Mouse (Mus musculus) common myeloid progenitor, adult 5-6 weeks (primary cell): ENCODE data around the gene Wbp1. TPM values are rescaled to one million over a fixed set of nuclear protein-coding genes. Genes with fewer than 3 reads are reported as not detected.
"Not testable (repeated sequence)": the region's sequence is repeated elsewhere in the genome, so short reads cannot be mapped to it uniquely, and the experiment has no call there.

Experiments used
- ATAC-seq: replicated peaks from 2 replicates; pipeline ENCODE4 v1.8.0; 2016; ENCODE audit warnings: low read depth, mild to moderate bottlenecking, moderate TSS enrichment, inconsistent platforms; ENCODE audit not compliant: poor library complexity, severe bottlenecking
- total RNA-seq: library from RNA; stranded (forward); fragments of 200-1000, 187-1606 nt; gene quantifications from 2 replicates; pipeline ENCODE4 v1.2.3, GENCODE M21; 2017

Wbp1 gene
- total RNA-seq, result 70.1 and 85.3 TPM in 2 replicates

DNA sequence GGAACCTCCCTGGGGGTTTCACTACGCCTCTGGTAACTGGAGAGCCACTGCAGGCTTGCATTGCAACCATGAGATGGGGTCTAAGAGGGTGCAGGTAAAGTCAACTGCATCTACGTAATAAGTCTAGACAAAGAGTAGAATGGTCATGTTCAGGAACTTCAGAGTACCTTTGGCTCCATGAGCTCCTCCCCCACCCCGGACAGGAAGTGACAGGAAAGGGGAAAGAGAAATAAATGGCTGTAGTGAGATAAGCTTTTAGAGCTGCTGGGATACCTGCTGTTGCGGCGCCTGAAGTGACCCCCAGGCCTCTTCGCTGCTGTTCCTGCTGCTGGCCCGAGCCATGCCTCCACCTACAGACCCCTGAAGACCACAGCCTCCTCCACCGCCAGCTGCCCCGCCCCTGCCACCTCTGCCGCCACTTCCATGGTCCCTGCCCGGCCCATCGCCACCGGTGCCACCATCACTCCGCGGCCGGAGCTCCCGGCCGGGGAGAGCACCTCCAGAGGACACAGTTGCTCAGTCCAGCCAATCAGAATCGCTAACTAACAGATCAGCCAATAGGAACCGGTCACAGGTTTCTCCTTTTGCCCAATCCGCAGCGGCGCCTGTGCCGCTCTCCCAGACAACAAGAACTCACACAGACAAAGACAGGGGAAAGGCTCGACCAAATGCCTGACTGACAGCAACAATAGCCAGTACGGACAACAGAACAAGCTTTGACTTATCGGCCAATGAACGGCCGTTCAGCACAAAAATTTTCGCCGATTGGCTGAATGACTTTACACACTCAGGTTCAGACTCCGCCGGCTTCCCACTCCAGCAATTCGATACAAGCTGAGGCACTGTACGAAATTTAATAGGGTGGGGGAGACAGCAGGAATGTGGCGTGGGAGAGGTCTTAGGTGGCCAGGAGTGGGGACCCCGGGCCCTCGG, at the start of gene Wbp1:
Gene Wbp1 (minus strand): TSS at position 630 of the 933 bp plus-strand sequence.
- peak; percentile 82 for ATAC-seq

DNA sequence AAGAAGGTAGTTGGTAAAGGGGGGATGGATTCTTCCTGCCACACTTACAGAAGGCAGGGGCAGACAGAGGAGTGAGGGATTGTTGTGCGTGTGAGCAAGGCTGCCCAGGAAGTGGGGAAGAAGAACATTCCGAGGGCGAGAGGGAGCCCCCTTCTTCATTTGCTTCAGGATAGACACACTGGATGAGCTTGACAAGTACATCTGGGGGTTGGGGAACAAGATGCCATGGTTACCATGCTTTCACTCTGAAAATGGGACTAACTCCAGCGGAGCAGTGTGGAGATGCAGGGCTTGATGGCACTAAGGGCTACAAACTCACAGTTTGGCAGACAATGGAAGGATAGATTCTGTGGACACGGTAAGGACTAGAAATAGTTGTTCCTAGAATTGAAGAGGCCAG, 49.7 kb upstream of the Wbp1 start:
- ATAC-seq, result no peak

- ATAC-seq, result no peak
Observed at GRCm38 (mm10) chr6:83169872-83170271, 48.5 kb upstream of the Wbp1 start.

DNA sequence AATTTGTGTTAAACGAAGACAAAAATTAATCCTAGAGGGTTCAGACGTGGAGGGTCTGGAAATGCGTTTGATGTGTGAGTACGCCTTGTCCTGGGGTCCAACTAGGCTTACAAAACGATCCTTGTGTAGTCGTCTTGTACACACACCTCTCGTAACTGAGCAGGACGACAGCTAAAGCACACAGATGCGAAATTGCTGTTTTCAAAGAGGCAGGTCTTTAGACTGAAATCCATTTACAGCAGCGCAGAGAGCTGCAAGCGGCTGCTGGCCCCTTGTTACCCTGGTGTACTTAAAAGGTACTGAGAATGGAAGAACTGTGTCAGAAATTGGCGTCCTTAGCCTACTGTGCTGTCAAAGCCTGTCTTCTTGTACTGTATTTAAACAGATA, 44.9 kb upstream of the Wbp1 start:
- peak; percentile 35 for ATAC-seq

GRCm38 (mm10) chr6:83165607-83166242, 44.4 kb upstream of the Wbp1 start, which contains the start of gene Dctn1:
TSS of gene Dctn1 (plus strand) at chr6:83165920.
- peak; percentile 89 for ATAC-seq

DNA sequence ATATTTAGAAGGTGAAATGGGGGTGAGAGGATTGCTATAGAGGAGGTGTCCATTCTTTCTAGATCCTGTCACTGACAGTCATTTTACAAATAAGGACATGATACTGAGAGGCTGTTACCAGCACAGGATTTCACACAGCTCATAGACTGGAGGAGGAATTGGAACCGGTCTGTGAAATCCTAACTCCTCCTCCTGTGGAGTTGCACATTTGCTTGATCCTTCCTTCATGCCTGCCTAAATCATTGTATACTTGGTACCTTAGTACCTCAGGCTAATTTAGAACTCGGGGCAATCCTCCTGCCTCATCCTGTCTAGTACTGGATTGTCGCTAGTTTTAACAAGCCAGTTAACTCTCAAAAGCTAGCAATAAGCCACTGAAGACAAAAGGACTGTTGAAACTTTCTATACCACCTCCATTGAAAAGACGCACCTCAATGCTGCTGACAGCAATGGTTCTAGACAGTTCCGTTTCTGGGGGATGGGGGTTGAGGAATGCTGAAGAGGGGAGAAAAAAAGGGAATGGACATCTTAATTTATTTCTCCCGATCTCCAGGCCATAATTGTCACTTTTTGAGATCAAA, 43.8 kb upstream of the Wbp1 start:
- ATAC-seq, result peak; percentile 16

DNA sequence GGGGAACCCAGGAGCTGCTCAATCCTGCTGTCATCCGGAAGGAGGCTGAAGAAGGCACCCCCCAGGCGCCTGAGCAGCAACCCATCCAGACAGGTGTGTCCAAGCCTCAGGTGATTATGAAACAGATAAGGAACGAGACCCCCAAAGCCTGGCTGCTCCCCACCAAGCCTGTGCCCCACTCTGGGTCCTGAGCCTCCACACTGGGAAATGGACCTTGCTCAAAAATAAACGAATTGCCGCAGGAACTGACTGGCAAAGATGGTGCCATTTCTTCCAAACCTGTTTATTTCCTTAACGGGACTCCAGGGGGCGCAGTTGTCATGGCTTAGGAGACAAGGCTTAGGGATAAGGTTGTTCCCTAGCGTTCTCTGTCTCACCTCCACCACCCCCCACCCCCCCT, 41.3 kb upstream of the Wbp1 start:
- ATAC-seq, result 0 out of 2 replicates have a peak, but pooled peaks have one; percentile 9

GRCm38 (mm10) chr6:83161921-83162641, 40.7 kb upstream of the Wbp1 start:
- no peak for ATAC-seq

- no peak for ATAC-seq
Observed at GRCm38 (mm10) chr6:83161442-83161841, 40.1 kb upstream of the Wbp1 start.

DNA sequence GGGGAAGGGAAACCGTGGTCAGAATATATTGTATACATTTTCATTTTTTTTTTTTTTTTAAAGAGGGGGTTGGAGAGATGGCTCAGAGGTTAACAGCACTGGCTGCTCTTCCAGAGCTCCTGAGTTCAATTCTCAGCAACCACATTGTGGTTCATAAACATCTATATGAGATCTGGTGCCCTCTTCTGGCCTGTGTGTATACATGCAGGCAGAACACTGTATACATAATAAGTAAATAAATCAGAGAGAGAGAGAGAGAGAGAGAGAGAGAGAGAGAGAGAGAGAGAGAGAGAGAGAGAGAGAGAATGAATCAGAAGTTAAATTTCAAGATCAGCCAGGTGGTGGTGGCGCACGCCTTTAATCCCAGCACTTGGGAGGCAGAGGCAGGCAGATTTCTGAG, 38.1 kb upstream of the Wbp1 start:
- ATAC-seq, result not testable (repeated sequence)

- peak; percentile 77 for ATAC-seq
Observed at GRCm38 (mm10) chr6:83156259-83156684, 34.9 kb upstream of the Wbp1 start, which contains the start of the genes Wdr54 and 1700003E16Rik. TSS of gene Wdr54 (minus strand) at chr6:83156397. TSS of gene 1700003E16Rik (plus strand) at chr6:83156404.

DNA sequence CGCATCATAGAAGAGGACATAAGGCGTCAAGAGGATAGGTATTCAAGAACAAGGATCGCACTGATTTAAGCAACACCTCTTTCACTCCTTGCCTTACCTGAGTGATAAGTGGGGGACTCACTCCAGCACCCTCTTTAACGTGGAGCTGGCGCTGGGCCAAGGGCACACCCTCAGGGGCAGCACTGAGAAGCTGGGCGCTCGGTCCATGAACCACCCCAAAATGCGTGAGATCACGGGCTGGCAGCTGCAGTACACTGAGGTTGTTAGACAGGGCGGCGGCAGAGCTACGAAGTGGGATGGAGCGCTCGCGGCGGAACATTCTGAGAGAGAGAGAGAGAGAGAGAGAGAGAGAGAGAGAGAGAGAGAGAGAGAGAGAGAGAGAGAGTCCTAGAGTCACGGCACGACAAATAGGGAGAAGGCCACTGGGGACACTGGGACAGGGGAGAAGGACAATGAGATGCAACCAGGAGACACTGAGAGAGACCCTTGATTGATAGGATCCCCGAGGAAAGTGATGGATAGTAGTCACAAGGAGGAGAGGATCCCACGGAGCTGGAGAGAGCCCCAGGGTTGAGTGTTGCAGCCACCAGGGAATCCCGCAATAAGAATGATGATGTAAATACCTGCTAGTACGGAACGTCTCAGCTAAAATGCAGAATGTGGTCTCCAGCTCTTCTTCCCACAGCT, 34.3 kb upstream of the Wbp1 start:
- 0 out of 2 replicates have a peak, but pooled peaks have one; percentile 19 for ATAC-seq

- no peak for ATAC-seq
Observed at GRCm38 (mm10) chr6:83153485-83153884, 32.1 kb upstream of the Wbp1 start.

DNA sequence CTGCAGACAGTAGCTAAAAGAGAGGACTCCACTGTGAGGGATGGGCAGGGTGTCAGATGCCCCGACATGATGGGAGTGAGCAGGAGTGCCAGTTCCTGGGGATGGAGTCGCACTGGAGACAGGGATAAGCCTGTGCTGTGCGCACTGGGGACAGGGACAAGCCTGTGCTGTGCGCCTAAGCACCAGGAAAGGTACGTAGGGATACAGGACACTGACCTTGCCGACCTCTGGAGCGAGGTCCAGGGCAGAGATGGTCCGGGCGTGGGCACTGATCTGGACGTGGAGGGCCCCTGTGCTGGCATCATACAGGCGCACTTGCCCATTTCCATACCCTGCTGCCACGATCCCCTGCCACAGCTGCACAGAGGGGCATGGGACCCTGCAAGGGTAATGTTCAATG, 31.7 kb upstream of the Wbp1 start:
- no peak for ATAC-seq

GRCm38 (mm10) chr6:83151721-83152120, 30.4 kb upstream of the Wbp1 start:
- no peak for ATAC-seq

DNA sequence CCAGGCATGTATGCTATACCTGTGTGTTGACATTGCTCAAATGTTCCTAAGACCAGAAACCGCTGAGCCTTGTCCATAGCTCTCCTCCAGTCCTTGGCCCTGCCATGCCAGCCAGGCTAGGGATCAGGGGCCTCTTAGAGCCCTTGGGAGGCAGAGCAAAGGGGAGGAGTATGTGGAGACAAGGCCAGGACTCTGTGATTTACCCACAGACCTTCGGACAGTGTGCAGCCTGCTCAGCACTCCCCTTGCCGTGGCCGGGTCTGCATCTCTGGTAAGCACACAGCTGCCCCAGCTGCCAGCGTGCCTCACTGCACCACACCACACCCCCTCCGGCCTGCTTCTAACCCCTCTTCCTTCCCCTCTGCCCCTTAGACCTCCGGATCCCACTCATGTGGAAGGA, 25.9 kb upstream of the Wbp1 start:
- no peak for ATAC-seq

DNA sequence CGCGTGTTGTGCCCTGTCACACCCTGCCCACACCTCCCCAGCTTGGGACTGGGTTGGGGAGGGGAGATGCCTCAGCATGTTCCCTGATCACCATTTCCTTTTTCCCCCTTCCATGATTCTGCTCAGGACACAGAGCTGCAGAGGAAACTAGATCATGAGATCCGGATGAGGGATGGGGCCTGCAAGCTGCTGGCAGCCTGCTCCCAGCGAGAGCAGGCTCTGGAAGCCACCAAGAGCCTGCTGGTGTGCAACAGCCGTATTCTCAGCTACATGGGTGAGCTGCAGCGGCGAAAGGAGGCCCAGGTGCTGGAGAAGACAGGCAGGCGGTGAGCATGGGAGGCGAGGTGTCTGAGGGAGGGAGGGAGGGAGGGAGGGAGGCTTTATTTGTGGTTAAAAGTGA, 24.4 kb upstream of the Wbp1 start:
- no peak for ATAC-seq

- ATAC-seq, result no peak
Observed at GRCm38 (mm10) chr6:83145209-83145608, 23.9 kb upstream of the Wbp1 start.

DNA sequence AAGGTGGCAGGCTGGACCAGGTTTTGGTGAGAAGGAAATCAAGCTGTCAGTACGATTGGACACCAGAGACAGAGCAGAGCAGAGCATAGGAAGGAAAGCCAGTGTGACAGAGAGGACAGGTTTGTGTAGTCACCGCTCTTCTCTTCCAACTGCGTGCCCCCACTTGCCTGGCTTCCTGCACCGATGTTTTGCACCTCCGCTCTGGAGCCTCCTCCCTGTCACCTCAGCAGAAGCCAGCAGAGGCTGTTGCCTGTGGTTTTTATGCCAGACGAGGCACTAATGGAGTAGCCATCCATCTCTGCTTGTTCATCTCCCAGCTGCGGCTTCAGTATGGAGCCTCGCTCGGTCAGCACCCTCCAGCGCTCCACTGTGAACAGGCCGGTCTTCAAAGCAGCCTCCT, 21.5 kb upstream of the Wbp1 start:
- no peak for ATAC-seq
